Mouse (Mus musculus): ENCODE measurements around the gene Fam81a.

The Fam81a gene

GRCm38 (mm10) chr9:70108151-70108550, 34.2 kb downstream of the Fam81a start:
- no peak for DNase-seq

DNA sequence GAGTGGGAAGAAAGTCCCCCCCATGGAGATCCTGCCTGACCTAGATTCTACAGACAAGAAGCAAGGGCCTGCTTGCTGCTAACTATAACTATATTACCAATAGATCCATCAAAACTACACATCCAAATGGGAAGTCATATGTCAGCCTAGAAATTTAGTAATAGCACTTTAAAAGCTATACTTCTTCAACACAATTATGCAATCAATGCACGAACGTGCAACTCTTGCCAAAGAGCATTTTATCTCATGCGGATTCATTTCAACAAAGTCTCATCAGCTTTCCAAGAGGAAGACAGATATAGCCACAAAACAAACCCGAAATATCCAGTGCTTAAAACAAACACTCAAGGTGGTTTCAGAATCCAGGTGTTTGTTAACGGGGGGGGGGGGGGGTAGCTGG, 36.8 kb downstream of the Fam81a start:
- no peak for DNase-seq

- no peak for DNase-seq
Measured at GRCm38 (mm10) chr9:70103106-70103505, 39.3 kb downstream of the Fam81a start.

DNA sequence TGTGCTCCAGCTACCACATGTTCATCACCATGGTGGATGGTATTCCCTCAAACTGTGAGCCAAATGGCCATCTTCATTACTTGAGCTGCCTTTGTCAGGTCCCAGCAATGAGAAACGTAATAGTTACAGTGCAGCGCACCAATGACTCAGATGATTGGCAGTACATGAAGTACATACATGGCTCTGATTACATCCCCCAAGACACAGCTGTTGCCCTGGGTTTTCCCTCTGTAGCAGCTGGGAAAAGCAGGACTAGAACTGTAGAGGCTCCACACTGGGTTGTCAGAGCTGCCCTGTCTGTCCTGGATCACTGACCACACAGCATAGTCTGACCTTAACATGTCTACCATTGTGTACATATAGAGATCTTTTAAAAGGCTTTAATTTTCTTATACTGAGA, 44.8 kb downstream of the Fam81a start:
- no peak for DNase-seq

- DNase-seq, result no peak
Measured at GRCm38 (mm10) chr9:70095016-70095415, 47.3 kb downstream of the Fam81a start.

GRCm38 (mm10) chr9:70090541-70090940, 51.8 kb downstream of the Fam81a start:
- no peak for DNase-seq

- no peak for DNase-seq
Measured at GRCm38 (mm10) chr9:70088786-70089096, 53.6 kb downstream of the Fam81a start.

DNA sequence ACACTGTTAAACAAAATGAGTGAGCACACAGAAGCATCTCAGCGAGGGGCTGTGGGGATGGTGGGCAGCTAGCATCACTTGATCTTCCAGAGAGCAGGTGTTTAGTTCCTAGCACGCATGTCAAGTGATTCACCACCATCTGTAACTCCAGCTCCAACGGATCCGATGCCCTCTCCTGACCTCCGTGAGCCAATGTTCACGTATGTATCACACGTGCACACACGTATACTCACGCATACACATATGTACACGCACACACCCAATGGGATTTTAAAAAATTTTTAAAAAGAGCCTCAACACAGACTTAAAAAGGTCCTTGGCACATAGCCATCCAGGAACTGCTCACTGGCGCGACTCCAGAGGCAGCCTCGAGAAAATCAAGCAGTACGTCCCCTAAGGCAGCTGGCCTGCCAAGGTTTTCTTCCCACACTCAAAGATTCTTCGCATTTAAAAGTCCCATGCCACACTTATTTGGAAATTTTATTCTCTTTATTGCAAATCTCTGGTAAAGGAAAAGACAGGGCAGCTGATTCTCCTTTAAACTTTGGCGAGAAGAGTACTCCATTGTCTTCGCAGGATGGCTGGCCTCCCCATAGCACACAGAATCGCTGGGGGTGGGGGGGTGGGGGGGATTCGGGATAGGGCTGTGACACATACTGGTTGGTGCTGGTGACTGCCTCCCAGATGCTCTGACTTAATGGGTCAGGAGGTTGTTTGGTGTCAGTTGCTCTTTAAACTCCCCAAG, 54.1 kb downstream of the Fam81a start:
- no peak for DNase-seq

GRCm38 (mm10) chr9:70087379-70087778, 55.0 kb downstream of the Fam81a start:
- DNase-seq, result no peak

DNA sequence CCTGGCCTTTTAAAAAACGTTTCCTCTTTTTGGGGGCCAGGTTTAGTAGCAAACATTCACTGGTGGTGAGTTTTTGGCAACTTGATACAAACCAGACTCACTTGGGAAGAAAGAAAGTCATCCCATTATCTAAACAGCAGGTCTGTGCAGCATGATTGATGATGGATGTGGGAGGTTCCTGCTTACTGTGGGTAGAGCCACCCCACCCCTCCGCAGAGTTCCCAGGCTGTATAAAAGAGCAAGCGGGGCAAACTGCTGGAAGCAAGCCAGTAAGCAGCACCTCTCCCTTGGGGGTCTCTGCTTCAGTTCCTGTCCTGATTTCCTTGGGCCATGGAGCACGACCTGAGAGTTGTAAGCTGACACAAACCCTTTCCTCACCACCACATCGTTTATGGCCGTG, 56.3 kb downstream of the Fam81a start:
- DNase-seq, result no peak

GRCm38 (mm10) chr9:70084107-70084506, 58.3 kb downstream of the Fam81a start:
- peak; percentile 11 for DNase-seq

- no peak for DNase-seq
Measured at GRCm38 (mm10) chr9:70082357-70083204, 59.8 kb downstream of the Fam81a start.

DNA sequence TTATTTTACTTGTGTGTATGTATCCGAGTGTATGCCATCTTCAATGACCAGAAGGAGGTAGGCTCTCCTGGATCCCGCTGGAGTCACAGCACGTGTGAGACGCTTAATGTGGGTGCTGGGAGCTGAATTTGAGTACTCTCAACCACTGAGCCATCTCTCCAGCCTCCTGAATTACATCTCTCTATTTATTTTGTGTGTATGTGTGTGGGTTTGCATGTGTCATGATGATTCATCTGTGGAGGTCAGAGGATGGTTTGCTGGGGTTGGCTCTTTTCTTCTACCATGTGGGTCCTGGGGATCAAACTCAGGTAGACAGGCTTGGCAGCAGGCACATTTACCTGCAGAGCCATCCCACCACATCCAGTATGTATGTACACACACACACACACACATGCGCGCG, 60.6 kb downstream of the Fam81a start:
- DNase-seq, result no peak

- no peak for DNase-seq
Measured at GRCm38 (mm10) chr9:70080976-70081375, 61.4 kb downstream of the Fam81a start.

DNA sequence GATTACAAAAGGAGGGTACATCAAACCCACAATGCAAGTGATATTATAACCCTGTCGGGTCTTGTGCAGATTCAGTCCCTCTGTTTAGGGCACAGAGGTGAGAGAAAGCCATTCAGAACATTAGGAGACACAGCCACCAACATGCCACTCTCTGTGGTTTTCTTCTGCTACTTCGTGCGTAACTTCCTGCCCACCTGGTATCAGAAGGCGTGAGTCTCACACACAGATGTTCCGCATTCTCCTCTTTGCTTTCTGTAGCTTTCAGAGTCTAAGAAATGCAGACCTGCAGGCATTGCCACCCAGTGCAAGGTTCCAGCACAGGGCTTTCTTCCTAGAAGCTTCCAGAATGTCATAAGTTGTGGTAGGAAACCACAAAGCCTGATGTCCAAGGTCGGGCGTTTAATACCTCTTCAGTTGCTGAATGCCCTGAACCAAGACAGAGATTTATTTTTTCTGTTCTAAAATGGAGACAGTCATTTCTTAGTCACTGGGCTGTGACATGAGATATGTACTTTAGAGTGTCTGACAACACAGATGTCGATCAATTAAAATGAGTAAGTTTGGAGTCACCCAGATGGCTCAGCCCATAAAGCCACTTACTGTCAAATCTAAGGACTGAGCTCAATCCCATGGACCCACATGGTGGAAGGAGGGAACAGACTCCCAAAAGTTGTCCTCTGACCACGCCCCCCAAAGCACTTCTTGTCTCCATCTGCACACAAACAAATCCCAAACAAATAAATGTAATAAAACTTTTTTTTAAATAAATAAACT, 62.1 kb downstream of the Fam81a start:
- DNase-seq, result no peak

DNA sequence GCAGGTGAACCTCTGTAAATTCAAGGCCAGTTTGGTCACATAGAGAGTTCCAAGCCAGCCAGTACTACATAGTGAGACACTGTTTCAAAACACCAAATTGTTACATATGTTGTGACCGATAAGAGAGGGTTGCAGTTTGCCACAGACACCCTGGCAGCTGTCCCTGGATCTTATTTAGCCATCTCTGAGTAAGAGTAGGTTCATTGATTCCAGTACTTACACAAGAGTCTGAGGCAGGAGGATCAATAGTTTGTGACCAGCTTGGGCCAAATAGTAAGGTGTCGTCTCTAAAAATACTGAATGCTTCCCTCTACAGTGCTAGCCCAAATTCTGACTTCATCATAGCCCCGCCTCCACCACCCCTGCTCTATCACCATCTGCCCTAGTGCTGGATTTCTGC, 64.3 kb downstream of the Fam81a start:
- DNase-seq, result no peak

GRCm38 (mm10) chr9:70077170-70077569, 65.2 kb downstream of the Fam81a start:
- DNase-seq, result no peak

GRCm38 (mm10) chr9:70072387-70072786, 70.0 kb downstream of the Fam81a start:
- no peak for DNase-seq

GRCm38 (mm10) chr9:70069961-70070435, 72.4 kb downstream of the Fam81a start:
- DNase-seq, result no peak

DNA sequence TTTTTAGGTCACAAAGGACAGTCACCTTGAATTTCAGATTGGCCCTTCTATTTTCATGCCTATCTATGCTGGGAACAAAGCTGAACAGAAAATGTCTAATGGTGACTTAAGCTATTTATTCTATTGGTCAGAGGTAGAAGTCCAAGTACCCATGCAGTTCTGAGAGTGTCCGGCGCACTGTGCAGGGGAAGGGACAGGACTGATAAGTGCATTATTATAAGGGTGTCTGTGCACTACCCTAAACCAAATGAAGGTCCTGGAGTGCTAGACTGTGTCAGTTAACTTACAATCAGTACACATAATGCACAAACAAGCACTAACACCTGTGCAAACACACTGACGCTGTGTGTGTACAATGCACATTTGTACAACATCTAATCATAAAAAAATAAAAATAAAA, 74.9 kb downstream of the Fam81a start:
- no peak for DNase-seq

- no peak for DNase-seq
Measured at GRCm38 (mm10) chr9:70062012-70062411, 80.3 kb downstream of the Fam81a start.

GRCm38 (mm10) chr9:70053411-70053810, 88.9 kb downstream of the Fam81a start:
- DNase-seq, result no peak

DNA sequence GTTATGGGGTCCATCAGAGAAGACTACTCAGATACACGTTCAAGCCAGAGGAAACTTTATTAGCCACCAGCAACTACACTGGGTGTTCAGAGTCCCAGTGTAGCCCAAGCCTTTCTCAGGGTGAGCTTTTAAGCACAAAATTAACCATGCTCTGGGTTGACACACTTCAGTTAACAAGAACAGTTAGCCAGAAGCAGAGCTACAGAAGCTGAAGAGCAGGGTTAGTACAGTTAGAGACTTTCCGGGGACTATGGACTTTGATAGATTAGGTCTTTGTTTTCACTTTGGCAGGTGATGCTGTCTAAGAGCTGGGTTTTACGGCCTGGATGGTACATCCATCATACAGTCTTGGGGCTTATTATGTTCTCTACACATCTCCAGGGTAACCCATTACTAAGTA, 89.6 kb downstream of the Fam81a start:
- DNase-seq, result no peak

- DNase-seq, result no peak
Measured at GRCm38 (mm10) chr9:70049839-70050238, 92.5 kb downstream of the Fam81a start.
